In genomic region chr16:47525857-47526256, GRCm38 (mm10) we compare ENCODE assay signal across 21 mouse cellular contexts.
A peak's percentile ranks its signal among the peaks of the same experiment; 100 is the strongest.
DNase-seq lines count a peak whose midpoint lies in the region; ATAC-seq lines count a peak whose summit lies in the region.
"Had no signal": no experiment of that assay in that cellular context is flagged by ENCODE, and none has a peak within 500 bp of the region (broad histone marks: within the 10 kb centered on the region; RNA-seq: fewer than 3 reads in every experiment).

No protein-coding gene starts in this region.

- peak; percentile 85 for ATAC-seq in frontal cortex, adult (ENCODE audit: low TSS enrichment)
- ATAC-seq: CD4-positive, CD25-positive, alpha-beta regulatory T cell, adult 4 months; forebrain, embryonic 14.5 days; hindbrain, embryonic 16.5 days; inflammation-experienced regulatory T-cells, adult 6 months had no signal

- DNase-seq in frontal cortex, postnatal 10 days (ENCODE audit: low spot score in 2 of 2) = no peak
- peak; percentile 19 to 43 for DNase-seq in right cerebral cortex, postnatal 10 days (ENCODE audit: low spot score in 2 of 2)
- DNase-seq in right cerebral cortex, adult 2 months (ENCODE audit: low spot score in 2 of 2) = no peak
- DNase-seq in telencephalon, adult 2 months (ENCODE audit: low read depth, low spot score) = peak; percentile 29
- no peak for DNase-seq in layer of hippocampus, adult 18-20 months (ENCODE audit: low spot score in 2 of 2)
- DNase-seq: adrenal gland, adult 2 months; adrenal gland, postnatal 14 days; cerebellum, adult 11-12 months; cerebellum, adult 8-10 months; cerebellum, postnatal 10 days; cerebellum, postnatal 36 days; embryo, embryonic 11 days; gastrocnemius, postnatal 25 days; heart, adult 18-20 months; heart, postnatal 10 days; heart, postnatal 36 days had no signal

Comparison
In these comparisons a context has a peak if more than half of its experiments do, and no peak if none do; other contexts are left out.
1. DNase-seq: peak in right cerebral cortex, postnatal 10 days (2 of 2) and telencephalon, adult 2 months (single experiment); none in frontal cortex, postnatal 10 days (0 of 2), right cerebral cortex, adult 2 months (0 of 2) and layer of hippocampus, adult 18-20 months (0 of 2).